Mouse (Mus musculus): ENCODE measurements around the gene Heyl.
"Not testable (repeated sequence)": the region's sequence is repeated elsewhere in the genome, so short reads cannot be mapped to it uniquely, and the experiment has no call there.

The Heyl gene

DNA sequence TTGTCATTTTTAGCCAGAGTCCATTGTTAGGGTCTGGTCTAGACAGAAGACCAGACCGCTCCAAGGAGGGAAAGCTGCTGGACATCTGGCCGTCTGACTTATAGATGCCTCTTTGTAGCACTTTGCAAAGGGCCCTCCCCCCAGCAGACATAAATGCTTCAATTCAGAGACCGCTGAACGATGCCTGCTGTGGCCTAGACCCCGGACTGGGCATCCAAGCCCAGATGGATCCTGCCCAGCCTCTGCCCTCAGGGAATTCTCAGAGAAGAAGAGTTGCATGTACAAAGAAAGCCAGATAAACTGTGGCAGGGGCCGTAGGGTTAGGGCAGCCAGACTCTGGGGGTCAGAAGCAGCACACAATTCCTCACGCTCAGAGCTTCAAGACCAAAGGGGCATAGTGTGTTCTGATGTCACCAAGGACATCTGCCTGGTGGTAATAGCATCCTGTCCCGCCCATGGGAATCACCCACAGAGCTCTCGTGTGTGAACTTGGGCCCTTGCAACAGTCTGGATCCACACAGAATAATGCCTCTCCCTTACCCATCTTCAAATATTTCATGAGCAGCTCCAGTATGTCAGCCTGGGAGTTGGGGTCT, 2.6 kb downstream of the Heyl start:
- no peak for DNase-seq

DNA sequence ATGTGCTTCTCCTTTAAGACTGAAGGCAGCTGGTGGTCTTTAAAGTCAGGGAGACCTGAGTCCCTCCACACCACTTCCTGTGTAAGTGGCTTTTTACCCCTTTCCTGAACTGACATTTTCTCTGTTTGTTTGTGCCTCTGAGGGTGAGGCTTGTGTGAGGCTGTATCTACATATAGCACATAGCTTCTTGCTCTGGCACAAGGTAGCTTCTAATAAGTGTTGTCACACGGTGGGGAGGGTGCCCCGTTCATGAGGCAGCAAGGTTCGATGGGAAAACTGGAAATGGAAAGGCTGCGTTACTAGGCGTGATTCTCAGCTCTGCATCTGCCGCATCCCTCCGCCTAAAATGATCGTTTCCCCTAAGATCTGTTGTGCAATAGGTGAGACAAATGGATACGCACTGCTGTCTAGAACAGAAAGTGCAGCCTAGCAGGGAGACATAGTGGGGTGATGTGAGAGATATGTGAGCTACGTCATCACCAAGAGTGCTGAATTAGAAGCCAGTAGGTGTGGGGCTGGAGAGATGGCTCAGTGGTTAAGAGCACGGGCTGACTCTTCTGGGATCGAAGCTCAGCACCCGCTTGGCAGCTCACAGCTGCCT, 3.2 kb downstream of the Heyl start:
- no peak for DNase-seq

DNA sequence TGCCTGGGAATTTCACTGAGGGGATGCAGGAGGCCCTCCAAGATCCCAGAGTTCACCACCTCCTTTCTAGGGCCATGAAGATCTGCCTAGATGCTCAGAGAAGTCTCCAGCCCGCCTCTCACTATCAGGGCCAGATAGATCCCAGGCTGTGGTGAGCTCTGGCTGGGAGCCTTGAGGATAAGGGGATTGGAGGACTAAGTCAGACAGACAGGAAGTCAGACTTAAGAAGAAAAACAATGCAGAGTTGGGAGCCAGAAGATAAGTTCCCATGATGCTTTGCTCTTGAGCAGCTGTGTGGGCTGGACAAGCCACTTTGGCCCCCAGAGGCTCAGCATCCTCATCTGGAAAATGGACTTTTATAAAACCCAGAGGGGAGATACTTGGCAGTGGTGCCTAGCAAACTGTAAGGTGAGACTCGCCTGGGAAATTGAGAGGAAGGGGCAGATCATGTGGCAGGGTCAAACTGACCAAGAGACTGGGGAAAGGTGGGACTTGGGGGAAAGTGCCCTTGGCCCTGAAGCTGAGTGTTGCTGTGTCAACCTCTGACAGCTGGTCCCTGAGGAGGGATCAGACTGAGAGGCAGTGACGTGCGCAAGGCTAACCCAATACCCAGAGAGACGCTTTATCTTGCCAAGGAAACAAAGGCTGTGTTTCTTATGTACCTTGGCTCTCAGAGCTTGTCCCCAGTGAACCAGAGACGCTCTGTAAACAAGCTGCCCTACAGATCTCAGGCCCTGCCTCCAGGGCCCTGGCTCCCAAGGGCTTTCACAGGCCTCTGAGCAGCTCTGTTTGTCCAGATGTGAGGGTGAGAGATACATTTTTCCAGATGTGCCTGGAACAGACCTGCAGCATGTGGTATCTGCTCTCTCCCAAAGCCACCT, 4.3 kb downstream of the Heyl start:
- no peak for DNase-seq

DNA sequence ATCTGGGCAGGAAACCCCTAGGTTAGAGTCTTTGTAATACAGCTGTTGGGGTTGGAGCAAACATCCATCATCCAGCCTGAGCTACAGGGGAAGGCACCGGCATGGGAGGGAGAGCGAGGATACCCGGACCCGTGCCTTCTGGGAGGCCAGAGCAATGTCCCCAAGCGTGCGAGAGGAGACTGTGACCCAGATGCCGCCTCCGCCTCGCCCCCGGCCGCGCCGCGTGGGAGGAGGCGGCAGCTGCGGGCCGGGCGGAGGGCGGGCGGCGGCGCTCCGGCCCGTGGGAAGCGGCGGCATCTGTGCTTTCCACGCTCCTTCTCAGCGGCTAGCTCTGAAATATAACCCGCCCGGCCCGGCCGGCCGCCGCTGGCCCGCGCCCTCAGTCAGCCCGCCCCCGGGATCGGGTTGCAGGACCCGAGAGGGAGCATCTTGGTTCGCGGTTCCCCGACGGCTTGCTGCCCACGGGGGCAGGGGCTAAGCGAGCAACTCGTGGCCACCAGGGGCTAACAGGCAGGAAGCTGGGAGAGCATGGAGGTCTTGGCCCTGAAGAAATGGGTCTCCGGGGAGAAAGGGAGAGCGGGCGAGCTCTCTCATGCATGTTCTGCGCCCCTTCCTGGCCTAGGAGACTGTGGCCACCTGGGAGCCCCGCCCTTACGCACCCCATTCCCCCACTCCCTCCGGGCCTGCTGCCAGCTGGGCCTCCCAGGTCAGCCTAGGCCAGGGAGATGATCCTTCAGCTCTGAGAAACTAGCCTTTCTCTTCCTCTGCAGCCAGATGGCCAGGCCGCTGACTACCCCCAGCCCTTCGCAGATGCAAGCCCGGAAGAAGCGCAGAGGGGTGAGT, 6.2 kb downstream of the Heyl start:
- no peak for DNase-seq

DNA sequence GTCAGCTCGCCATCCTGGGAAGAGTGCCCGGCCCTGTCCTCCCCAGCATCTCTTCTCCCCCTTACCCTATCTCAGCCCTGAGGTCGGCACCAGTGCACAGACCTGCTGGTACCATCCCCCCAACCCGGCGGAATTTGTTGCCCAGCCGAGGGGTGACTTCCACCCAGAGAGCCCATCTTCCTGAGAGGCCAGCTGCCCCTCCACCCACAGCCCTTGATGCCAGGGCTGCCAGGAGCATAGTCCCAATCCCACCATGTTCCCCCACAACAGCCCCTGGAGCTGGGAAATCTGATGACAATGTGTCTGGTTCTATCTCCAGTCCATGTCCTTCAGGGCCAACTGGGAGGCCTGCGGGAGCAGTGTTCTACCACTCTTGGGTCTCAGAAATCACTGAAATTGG, 12.9 kb downstream of the Heyl start:
- no peak for DNase-seq

DNA sequence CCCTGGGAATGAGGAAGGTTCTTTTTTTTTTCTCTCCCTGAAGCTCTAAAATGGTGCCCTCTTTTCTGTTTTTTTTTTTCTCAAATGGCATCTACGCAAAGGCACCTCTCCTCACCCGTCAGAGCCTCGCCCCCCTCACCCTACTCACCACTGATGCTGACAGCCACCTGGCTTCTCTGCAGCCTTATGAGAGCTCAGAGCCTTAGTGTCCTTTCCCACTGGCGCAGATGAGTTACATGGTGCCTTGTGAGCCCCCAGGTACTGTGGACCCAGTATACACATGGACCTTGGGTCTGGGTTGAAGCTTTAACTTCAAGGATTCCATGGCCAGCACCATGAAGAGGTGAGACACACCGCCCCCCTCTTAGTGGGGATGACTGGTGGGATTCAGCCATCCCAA, 13.3 kb downstream of the Heyl start:
- DNase-seq, result no peak

DNA sequence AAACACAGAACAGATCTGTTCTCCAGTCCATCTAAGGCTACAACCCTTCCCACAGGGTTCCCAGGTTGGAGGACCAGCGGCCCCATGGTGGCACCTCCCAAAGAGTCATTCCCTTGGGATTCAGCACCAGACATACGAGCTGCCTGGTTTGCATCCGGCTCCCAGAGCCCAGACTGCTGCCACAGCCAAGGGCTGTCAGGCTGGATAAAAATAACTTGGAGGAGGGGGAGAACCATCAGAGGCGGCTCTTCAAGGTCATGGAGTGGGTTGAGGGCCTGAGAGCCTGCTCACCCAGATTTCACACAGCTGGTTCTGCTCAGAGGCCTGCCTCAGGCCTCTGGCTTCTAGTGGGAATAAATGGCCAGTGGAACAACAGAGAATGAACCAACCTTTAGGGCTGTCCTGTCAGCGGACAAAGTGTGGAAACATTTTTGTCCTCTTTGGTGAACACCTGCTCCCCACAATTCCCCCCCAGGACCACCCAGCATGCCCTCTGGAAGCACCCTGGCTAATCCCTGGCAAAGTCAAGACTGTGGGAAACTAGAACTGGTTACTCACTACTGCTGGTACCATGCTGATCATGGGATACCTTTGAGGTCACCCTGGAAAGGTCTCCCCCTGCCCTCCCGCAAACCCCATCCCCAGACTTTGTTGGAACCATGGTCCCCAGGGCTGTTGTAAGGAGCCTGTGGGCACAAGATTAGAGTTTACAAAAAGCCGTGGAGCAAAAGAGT, 14.0 kb downstream of the Heyl start:
- no peak for DNase-seq

DNA sequence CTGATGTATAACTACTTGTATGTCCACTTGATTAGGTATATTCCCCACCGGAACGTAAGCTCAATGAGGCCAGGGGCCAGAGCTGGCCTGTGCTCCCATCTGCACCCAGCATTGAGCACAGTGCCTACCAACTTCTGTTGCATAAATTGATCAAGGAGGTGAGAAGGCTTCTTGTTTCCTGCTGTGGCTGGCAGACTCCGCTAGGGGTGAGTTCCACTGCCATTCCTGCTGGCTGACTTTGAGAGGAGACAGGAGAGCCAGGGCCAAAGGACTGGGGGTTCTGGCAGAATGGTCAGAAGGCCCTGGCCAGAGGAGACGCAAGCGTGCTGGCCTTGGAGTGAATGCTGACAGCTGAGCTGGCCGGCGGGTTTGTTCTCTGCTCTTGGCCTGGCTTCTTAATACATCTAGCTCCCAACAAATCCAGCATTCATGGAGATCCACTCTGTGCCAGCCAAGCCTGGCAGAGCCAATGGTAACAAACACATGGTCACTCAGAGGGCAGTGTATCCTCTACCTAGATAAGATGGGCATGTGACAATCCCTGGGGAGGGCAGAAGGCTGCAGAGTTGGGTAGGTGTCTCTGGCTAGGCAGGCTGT, 15.7 kb downstream of the Heyl start:
- peak; percentile 88 to 94 for DNase-seq

DNA sequence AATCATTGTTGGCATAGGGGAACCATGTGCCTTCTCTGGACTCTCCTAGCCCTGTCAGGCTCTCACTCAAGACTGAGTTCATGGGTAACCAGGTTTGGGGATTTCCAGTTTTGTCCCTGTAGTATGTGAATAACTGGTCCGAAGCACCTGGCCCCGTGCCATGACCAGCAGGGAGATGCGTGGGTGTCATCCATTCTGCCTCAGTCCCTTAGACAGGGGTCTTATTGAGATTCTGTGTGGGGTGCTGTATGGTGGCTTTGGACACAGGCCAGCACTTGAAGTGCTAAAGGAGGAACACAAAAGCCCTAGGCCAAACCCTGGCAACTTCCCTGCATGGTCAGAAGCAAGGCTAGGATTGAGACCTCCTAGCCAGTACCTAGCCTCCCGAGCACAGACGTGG, 18.9 kb downstream of the Heyl start:
- DNase-seq, result peak; percentile 52 to 69

DNA sequence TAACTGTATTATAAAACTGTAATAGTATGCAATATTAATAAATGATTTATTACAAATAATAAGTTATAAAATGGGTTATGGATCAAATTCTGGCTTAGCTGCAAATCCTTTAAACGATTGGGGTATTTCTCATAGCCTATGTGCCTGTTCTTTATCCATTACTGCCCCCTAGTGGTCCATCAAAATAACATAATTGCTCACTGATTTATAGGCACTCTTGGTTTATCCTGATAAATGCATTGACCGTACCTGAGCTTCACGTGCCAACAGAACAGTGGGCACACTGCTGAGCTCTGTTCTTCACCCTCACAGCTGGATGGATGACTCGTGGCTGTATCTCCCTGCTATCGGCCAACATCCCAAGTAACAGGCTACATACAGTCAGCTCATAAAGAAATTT, 21.3 kb downstream of the Heyl start:
- DNase-seq, result peak; percentile 47 to 78

DNA sequence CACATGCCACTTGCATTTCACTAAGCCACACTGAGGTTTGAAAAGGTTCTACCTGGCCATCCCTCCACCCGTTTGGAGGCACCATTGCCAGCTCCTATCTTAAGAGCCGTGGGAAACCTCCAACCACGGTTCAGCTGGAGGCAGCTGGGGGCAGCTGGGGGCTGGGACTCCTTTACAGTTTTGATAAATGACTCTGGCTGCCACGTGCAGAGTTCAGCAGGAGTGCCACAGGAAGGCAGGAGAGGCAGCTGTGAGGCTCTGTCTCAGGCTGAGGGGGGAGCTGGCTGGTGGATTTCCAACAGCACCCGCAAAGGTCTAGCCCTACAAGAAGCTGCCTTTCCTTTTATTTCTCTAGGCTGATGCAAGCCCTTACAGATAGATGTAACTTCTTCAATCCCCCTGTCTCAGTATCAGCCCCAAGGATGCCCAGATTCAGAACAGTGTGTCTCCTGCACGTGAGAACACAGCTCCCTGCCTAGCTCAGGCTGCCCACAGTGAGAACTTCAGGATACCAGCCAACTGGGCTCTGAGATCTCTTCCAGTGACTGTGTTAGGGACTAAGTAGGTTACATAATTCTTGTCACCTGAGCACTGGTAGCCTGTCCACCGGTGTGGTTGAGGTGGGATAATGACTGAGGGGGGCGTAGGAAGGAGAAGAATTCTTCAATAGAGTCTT, 26.9 kb downstream of the Heyl start:
- peak in 1 of 2 experiments; percentile 28 for DNase-seq

DNA sequence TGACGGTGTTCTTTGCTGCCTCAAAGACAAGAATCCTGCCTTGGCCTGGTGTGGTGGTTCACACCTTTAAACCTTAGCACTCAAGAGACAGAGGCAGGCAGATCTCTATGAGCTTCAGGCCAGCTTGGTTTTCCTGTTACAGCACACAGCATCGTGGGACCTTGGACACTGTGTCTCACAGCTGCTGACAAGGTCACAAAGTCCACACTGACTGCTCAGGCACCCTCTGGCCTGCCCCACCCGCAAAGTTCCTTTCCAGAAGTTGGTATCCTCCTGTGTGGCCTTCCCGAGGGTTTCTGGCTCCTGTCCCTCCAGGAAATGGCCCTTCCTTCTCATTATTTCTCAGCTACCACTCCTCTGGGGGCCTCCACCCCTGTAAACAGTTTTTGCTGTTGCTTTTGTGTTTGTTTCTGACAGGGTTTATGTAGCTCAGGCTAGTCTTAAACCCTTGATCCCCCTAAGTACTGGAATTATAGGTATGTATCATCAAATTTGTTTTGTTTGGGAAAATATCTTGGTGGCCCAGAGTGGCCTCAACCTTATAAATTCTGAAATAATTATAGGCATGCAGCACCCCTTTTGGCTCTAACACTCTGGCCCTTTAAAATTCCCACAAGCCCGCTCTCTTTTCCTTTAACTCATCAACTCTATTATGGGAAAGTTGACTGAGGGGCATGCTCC, 28.5 kb downstream of the Heyl start, which contains the start of gene Pabpc4:
Gene Pabpc4, plus strand, starts transcription at position 631 of the 681 bp plus-strand sequence.
- DNase-seq, result no peak

DNA sequence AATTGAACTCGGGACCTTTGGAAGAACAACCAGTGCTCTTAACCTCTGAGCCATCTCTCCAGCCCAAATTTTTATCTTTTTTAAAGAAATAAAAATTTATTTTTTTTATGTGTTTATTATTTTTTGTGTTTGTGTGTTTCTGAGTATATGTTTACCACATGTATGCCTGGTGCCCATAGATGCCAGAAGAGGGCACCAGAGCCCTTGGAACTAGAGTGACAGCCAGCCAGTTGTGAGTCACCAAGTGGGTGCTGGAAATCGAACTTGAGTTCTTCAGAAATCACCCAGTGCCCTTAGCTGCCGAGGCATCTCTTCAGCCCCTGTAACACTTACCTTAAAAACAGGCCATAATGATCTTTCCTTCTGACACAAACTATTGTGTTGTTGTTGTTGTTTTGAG, 37.7 kb downstream of the Heyl start:
- DNase-seq, result no peak

DNA sequence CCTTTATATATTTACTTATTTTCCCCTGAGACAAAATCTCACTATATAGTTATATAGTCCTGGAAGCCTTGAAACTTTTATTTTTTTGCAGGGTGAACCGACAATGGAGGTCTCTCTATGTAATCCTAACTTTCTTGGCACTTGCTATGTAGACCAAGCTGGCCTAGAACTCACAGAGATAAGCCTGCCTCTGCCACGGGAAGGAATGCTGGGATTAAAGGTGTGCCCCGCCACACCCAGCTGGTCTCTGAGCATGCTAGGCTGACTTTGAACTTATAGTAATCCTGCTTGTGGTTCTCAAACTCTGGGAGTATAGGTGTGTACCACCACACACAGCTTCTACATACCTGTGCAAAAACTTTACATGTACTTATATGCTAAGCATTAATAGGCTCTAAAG, 46.8 kb downstream of the Heyl start:
- no peak for DNase-seq

DNA sequence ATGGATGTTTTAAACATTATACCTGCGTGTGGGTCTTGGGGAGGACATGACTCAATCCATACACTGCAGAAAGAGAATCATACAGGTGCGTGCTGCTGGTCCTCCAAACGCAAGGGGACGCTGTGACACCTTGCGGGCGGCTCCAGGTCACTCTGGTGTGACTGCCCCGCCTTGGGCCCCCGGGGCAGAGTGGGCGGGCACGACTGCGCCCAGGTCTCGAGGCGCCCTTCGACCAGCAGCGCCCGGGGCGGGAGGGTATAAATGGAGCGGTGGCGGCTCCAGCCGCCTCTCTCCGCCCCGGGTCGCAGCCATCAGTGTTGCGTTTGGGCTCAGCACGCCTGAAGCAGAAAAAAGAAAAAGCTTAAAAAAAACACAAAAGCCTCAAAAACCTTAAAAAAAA, 49.1 kb downstream of the Heyl start:
- DNase-seq, result peak; percentile 93

DNA sequence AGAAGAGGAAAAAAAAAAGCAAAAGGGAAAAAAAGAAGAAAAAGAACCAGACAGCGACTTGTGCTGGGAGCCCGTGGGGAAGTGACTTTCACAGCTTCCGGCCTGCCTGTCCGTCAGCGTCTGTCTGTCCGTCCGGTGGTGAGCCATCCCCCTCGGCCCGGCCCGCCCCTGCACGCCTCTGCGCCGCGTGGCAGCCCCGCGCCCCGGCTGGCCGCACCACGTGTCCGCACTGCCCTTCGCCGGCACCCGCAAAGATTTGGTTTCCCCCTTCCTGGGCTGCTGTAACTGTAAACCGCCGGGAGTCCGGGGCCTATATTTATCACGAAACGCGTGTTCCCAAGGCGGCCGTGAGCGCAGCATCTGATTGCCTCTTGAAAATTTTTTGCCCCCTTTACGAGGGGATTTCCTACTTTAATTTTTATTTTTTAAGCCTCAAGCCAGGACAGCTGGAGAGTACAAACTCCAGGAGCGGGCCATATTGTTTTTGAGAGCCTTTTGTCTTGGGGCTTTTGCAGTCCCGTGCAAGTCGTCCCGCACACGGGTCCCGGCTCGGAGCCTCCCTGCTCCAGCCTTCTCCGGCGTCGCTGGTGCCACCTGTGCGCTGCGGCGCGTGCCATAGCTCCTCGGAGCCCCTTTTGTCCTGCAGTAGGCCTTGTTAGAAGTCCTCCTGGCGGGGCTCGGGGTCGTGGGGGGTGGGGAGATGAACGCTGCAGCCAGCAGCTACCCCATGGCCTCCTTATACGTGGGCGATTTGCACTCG, 49.7 kb downstream of the Heyl start:
- peak; percentile 27 to 42 for DNase-seq

DNA sequence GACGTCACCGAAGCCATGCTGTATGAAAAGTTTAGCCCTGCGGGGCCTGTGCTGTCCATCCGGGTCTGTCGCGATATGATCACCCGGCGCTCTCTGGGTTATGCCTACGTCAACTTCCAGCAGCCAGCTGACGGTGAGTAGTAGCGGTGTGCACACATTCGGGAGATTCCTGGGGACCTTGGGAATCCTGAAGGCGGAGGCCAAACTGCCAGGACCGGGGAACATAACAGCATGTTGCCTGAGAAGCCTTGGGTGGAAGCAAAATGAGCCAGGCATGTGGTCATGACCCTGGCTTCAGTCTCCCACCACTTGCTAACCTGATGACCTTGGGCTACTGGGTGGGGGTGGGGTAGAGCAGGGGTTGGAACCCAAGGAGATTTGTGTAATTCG, 50.3 kb downstream of the Heyl start:
- not testable (repeated sequence) for DNase-seq

DNA sequence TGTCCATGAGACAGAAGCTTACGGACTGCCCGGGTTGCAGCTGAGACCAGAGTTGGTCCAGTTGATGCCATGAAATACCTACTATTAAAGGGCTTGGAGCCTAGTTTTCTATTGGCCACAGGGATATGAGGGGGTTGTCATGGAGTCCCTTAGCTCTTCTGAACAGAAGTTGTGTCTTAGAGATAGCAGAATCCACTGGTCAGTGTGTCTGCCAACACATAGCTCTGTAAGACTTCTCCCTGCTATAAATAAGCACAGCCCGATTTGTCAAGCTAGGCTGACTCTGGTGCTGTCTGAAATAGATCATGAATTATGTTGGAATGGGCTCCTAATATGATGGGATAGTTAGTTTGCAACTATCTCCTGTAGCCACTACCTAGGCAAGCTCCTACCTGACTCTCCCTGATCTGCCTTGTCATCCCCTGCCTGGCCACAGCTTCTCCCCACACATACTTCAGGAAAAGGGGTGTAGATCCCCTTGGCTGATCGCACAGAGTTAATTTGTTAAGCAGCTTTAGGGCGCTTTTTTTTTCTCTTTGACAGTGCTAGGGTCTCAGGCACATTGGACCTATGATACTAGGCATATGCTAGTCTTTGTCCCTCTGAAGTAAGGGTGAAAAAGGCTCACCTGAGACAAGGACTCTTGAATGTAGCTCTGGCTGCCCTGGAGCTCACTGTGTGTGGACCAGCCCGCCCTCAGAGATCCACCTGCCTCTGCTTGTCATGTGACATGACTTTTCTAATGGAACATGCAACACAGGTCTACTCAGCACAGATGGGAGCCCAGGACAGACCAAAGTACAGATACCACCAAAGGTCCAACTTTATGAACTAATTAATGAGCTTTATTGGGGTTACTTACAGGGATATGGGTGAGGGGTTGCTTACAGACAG, 51.6 kb downstream of the Heyl start:
- no peak for DNase-seq

DNA sequence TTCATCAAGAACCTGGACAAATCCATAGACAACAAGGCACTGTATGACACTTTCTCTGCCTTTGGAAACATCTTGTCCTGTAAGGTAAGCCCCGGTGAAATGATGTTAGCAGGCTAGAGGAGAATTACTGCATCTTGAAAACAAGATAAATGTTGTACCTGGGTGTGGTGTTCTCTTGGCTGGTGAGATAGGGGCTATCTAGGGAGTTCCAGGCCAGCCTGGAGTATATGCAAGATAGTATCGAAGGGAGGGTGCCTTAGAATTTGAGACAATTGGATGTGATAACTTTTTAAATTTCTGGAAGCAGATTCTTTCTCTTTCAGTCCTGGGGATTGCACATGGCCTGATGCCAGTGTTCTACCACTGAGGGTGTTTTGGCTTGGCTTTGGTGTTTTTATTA, 53.4 kb downstream of the Heyl start:
- DNase-seq, result no peak

Data from cerebellum, postnatal 14 days (tissue).